Mouse (Mus musculus) liver, embryonic 14.5 days (tissue): Measurements from ENCODE around the gene Pde4d. TPM values are rescaled to one million over a fixed set of nuclear protein-coding genes. Genes with fewer than 3 reads are reported as not detected.

Source experiments
- ATAC-seq: fragments of 200-750 bp; cut with Nextera tagmentation; 2 replicates; pipeline ENCODE4 v1.8.0; 2017; ENCODE audit warnings: moderate number of reproducible peaks, mild to moderate bottlenecking, moderate library complexity; ENCODE audit not compliant: insufficient read depth
- DNase-seq, 3 experiments: peaks; one replicate each; pipeline ENCODE4 v3.0.0-alpha.2; 2012 to 2013; ENCODE audit warnings: low read depth in 3 of 3, low spot score in 3 of 3
- H3K27ac ChIP-seq: fragments of 300-500 bp; sonication (generic); 2 replicates; pipeline ENCODE4 v1.5.1; 2014; ENCODE audit warnings: moderate library complexity, mild to moderate bottlenecking, control low read depth, inconsistent platforms
- H3K27me3 ChIP-seq: fragments of 300-500 bp; sonication (generic); 2 replicates; pipeline ENCODE4 v1.6.1; 2014; ENCODE audit warnings: mild to moderate bottlenecking, low read length, moderate library complexity; ENCODE audit not compliant: control insufficient read depth, insufficient read depth
- H3K36me3 ChIP-seq: fragments of 300-500 bp; sonication (generic); replicated peaks from 2 replicates; pipeline ENCODE4 v1.6.1; 2014; ENCODE audit warnings: low read depth; ENCODE audit not compliant: control insufficient read depth, insufficient read depth
- H3K4me1 ChIP-seq, 2 experiments: fragments of 200-500 bp in 1 of 2; fragments of 300-500 bp in 1 of 2; sonication (generic) in 1 of 2; replicated peaks; 2 replicates each; pipeline ENCODE4 v1.6.1; 2012 to 2014; ENCODE audit warnings: antibody characterized with exemption in 1 of 2, inconsistent platforms in 1 of 2, low read length in 1 of 2; ENCODE audit not compliant: control insufficient read depth in 2 of 2, insufficient read depth in 2 of 2
- H3K4me2 ChIP-seq: fragments of 300-500 bp; sonication (generic); 2 replicates; pipeline ENCODE4 v1.6.1; 2014; ENCODE audit warnings: low read depth, mild to moderate bottlenecking, control low read depth, moderate library complexity
- H3K4me3 ChIP-seq, 2 experiments: fragments of 200-500 bp in 1 of 2; fragments of 300-500 bp in 1 of 2; sonication (generic) in 1 of 2; 2 replicates each; pipeline ENCODE4 v1.5.1; 2012 to 2014; ENCODE audit warnings: low read depth in 2 of 2, low read length in 2 of 2, mild to moderate bottlenecking in 2 of 2, control low read depth in 1 of 2, inconsistent platforms in 1 of 2, moderate library complexity in 1 of 2; ENCODE audit not compliant: insufficient read depth in 1 of 2
- H3K9ac ChIP-seq: fragments of 300-500 bp; sonication (generic); replicated peaks from 2 replicates; pipeline ENCODE4 v1.6.1; 2014; ENCODE audit warnings: mild to moderate bottlenecking, control low read depth, moderate library complexity
- H3K9me3 ChIP-seq: fragments of 300-500 bp; sonication (generic); 2 replicates; pipeline ENCODE4 v1.6.1; 2016; ENCODE audit warnings: low read length, mixed read lengths; ENCODE audit not compliant: control insufficient read depth
- CTCF ChIP-seq: IDR thresholded peaks from 2 replicates; pipeline ENCODE4 v1.5.1; 2016; ENCODE audit warnings: antibody characterized with exemption, low read depth, control low read depth
- EP300 ChIP-seq: IDR thresholded peaks from 2 replicates; pipeline ENCODE4 v1.6.1; 2016; ENCODE audit warnings: antibody characterized with exemption, low read depth
- WGBS: fragments of 180-500 bp; shearing (Covaris S2); extraction: QIAGEN DNeasy Blood & Tissue Kit; methylation state at CpG from one replicate; pipeline ENCODE4 v1.1.7; 2014; ENCODE audit not compliant: insufficient replicate concordance; 5-methylcytosine and 5-hydroxymethylcytosine counted together
- polyA plus RNA-seq, 2 experiments: library from polyadenylated mRNA; depleted of rRNA in 1 of 2; stranded (reverse) in 1 of 2; unstranded in 1 of 2; fragments of >200 nt; fragmentation: Nextera tagmentation in 1 of 2; extraction: Ambion mirVana in 1 of 2; gene quantifications; 2 replicates each; pipeline versions ENCODE4 v1.2.1 to v1.2.3; 2012 to 2014

Gene Pde4d
- polyA plus RNA-seq, 2 experiments, result 4.9 to 8.6 TPM

- Histone ChIP-seq H3K27ac (no peak overlapping the region), H3K36me3 (no peaks in the 10 kb centered on the region), H3K4me2 (no peak overlapping the region), H3K27me3 (no peaks in the 10 kb centered on the region), H3K9ac (no peak overlapping the region), H3K4me1 (peaks cover 2 to 18% of the 10 kb centered on the region in 2 experiments; a peak in 2 of 4 replicates), H3K4me3 (no peak overlapping the region), H3K9me3 (no peaks in the 10 kb centered on the region)
- ATAC-seq (no peak), DNase-seq (no peak)
- TF ChIP-seq EP300 (no peak), CTCF (no peak)
- WGBS, result 80% methylated on average over 4 of the region's 4 CpGs
Measured at GRCm38 (mm10) chr13:109628606-109629005, 1178.9 kb downstream of the Pde4d start.

DNA sequence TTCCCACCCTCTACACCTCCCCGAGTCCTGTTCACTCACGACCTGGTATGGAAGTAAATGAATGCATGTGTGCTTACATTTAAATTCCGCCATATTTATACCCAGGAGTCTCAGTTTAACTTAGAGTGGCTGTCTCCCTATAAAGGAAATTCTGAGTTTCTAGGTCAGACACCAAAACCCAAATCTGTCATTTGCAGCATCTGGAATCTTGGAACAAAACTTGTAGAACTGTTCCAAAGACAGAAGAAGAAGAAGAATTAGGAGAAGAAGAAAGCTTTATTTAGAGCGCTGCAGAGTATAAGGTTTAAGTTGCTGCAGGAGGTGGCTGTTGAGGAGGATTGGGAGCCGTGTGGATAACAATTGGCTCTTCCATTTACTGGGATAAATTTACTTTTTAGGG lies 1179.5 kb downstream of the Pde4d start:
- Histone ChIP-seq H3K27ac (no peak overlapping the region), H3K27me3 (no peaks in the 10 kb centered on the region), H3K4me1 (peaks cover 2 to 24% of the 10 kb centered on the region in 2 experiments; a peak in 2 of 4 replicates), H3K4me3 (no peak overlapping the region), H3K4me2 (no peak overlapping the region), H3K36me3 (no peaks in the 10 kb centered on the region), H3K9ac (no peak overlapping the region), H3K9me3 (no peaks in the 10 kb centered on the region)
- ATAC-seq, result no peak
- DNase-seq, result no peak
- 67% methylated on average over 5 of the region's 5 CpGs for whole genome bisulfite sequencing
- TF ChIP-seq CTCF (no peak), EP300 (no peak)

- H3K27ac ChIP-seq, result peak overlapping the region; percentile 27
- WGBS, result 61% methylated on average over 10 of the region's 10 CpGs
- H3K4me2 ChIP-seq, result peak overlapping the region; percentile 24; the same call in 1 of the 2 replicates
- H3K27me3 ChIP-seq, result no peaks in the 10 kb centered on the region
- H3K36me3 ChIP-seq, result no peaks in the 10 kb centered on the region
- H3K4me3 ChIP-seq, result no peak overlapping the region
- ATAC-seq, result no peak
- TF ChIP-seq CTCF (no peak), EP300 (no peak)
- H3K4me1 ChIP-seq, result peaks cover 2 to 31% of the 10 kb centered on the region in 2 experiments; a peak in 2 of 4 replicates
- no peak for DNase-seq
- no peaks in the 10 kb centered on the region for H3K9me3 ChIP-seq
- H3K9ac ChIP-seq, result no peak overlapping the region
Measured at GRCm38 (mm10) chr13:109631399-109632026, 1181.8 kb downstream of the Pde4d start.

- no peak for TF ChIP-seq EP300
- TF ChIP-seq CTCF, result peak; percentile 35
- ATAC-seq (peak; percentile 53), DNase-seq (no peak)
- Histone ChIP-seq H3K4me2 (peak overlapping the region; percentile 45), H3K9ac (peak overlapping the region; percentile 10; the same call in 1 of the 2 replicates), H3K4me1 (peaks cover 2 to 33% of the 10 kb centered on the region in 2 experiments; a peak in 2 of 4 replicates), H3K27ac (peak overlapping the region; percentile 61), H3K4me3 (no peak overlapping the region), H3K36me3 (no peaks in the 10 kb centered on the region), H3K27me3 (no peaks in the 10 kb centered on the region), H3K9me3 (no peaks in the 10 kb centered on the region)
- 18% methylated on average over 7 of the region's 7 CpGs for WGBS
Measured at GRCm38 (mm10) chr13:109632387-109633036, 1182.8 kb downstream of the Pde4d start.

- Histone ChIP-seq H3K36me3 (no peaks in the 10 kb centered on the region), H3K4me2 (peak overlapping the region; percentile 45), H3K4me1 (peaks cover 2 to 33% of the 10 kb centered on the region in 2 experiments; a peak in 2 of 4 replicates), H3K9me3 (no peaks in the 10 kb centered on the region), H3K27ac (peak overlapping the region; percentile 61), H3K27me3 (no peaks in the 10 kb centered on the region), H3K4me3 (peak overlapping the region; percentile 18 to 31; a peak in 2 of 4 replicates), H3K9ac (peak overlapping the region; percentile 1)
- ATAC-seq (peak; percentile 34; the same call in 1 of the 2 replicates), DNase-seq (no peak)
- whole genome bisulfite sequencing, result 17% methylated on average over 3 of the region's 3 CpGs
- TF ChIP-seq EP300 (no peak), CTCF (no peak)
Measured at GRCm38 (mm10) chr13:109633037-109633418, 1183.3 kb downstream of the Pde4d start.
